Mouse (Mus musculus) heart, postnatal 25 days (tissue): ENCODE results near the gene Nek9. TPM values are rescaled to one million over a fixed set of nuclear protein-coding genes. Genes with fewer than 3 reads are reported as not detected.

ENCODE experiments used
- DNase-seq: peaks from one replicate; pipeline ENCODE4 v3.0.0; 2022; ENCODE audit warnings: low spot score
- intact Hi-C: fragments of 180-260 bp; cut with DNase I; formaldehyde crosslinking; loops from one replicate; pipeline ENCODE4 v1.15.1; 2025
- total RNA-seq, 2 experiments: library from RNA; stranded (reverse); gene quantifications; 2 replicates each; pipeline ENCODE4 v1.2.3; 2021

The Nek9 gene
- total RNA-seq, 2 experiments from 2014 or later = 90.6 to 93.4 TPM

DNA sequence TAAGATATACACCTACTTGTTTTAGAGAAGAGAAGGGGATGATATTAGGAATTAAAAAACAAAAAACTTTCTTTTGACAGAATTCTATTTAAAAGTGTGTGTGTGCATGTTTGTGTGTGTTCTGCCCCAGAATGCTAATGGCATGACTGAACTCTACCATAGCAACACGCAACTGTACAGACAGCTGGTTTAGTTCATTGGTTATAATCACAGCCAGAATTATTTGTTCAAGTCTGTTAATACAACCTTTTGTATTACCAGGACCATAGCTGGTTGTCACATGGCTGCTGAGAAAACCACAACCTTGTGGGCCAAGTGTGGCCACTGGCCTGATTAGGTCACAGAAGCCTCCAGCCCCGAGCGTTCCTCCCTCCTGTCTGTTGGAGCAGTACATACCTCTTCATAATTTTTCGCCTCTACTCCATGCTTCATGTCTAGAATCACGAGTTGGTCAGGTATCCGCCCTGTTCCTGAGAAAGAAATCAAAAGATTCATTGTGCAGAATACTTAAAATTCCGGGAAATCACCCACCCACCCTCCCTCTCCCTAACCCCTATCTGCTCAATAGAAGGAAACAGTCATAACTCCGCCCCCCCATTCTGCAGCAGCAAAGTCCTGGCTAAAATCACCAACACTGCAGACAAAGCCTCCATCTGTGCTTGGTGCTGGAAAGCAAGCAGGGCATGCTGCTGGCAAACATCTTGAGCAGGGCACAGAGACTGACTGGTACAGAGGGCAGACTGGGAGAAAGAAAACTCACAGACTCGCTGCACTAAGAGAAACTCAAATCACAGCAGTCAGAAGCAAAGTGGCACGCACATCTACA, 11.5 kb upstream of the Nek9 start:
- intact Hi-C loops = no loop called here
- DNase-seq = no peak

DNA sequence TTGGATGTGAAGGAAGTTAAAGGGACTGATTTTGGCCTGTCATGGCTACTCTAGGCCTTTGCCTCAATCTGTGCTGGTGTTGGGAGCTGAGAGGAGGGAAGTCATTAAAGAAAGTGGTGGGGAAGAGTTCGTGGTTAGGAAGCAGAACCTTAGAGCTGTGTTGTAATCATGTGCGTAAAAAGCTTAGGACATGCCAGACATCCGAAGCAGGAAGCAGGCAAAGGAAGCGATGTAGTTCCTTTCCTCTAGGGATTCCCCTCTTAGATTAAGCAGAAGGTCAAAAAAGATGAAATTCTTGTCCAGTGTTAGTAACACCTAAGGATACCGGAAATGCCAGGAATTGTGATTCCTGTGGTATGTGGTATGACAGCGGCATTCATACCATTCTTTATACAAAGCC, 9.2 kb upstream of the Nek9 start:
- intact Hi-C loops = loop anchor here (2.0 to 5.0 kb wide), 2 partner anchors 26 to 314 kb away; partner anchors contain the start of gene Tmed10
- no peak for DNase-seq

DNA sequence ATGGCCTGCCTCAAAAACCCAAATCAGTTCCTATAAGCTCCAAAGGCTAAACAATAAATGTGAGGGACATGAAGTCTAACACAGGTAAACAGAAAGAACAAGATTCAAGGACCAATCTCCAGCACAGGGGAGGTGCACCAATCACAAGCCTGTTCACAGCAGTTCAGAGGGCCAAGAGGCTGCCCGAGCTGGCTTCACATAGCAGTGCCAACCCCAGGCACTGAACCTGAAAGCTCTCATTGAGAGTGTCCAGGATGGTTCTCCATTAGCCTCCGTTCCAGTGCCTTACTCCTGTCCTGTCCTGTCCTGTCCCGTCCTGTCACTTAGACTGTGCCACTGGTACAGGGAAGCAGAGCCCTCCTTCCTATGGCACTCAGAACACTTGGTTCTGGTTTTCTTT, 8.0 kb upstream of the Nek9 start:
- intact Hi-C loops = loop anchor here (1.0 to 5.0 kb wide), 2 partner anchors 140 to 315 kb away; no protein-coding TSS in a partner anchor
- DNase-seq = no peak

DNA sequence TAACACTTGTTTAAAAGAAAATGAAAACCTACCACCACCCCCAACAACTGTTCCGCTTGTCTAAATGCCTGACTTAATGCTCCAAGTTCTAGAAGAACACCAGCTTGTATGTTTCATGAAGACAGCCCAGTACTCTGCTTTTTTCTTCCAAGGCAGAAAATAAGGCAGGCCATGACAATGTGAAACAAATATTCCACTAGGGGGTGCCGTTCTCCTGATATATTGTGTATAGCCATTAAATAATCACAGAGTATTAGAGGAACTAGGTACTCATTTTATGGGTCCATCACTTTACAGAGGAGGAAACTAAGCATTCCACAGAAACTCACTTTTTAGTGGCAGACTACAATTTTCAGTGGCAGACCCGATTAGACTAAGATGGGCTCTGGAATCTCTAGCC, 7.2 kb upstream of the Nek9 start:
- no peak for DNase-seq
- intact Hi-C loops = loop anchor here (1.0 to 5.0 kb wide), 2 partner anchors 146 to 316 kb away; no protein-coding TSS in a partner anchor

DNA sequence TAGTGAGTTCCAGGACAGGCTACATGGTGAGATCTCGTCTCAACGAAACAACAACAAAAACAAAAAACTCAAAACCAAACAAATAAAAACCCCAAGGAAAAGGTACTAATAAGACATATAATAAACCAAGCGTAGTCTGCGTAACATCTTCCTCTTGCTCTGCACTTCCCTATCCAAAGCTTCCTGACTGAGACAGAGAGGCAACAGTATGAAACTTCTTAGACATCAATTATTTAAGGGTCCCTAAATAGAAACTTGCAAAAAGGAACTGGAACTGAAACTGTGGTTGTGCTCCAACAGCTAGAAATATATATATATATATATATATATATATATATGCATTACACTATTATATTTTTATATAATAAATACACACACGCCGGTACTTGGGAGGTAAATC, 6.4 kb upstream of the Nek9 start:
- no peak for DNase-seq
- intact Hi-C loops = loop anchor here (5.0 kb wide), 1 partner anchor 317 kb away; no protein-coding TSS in a partner anchor

DNA sequence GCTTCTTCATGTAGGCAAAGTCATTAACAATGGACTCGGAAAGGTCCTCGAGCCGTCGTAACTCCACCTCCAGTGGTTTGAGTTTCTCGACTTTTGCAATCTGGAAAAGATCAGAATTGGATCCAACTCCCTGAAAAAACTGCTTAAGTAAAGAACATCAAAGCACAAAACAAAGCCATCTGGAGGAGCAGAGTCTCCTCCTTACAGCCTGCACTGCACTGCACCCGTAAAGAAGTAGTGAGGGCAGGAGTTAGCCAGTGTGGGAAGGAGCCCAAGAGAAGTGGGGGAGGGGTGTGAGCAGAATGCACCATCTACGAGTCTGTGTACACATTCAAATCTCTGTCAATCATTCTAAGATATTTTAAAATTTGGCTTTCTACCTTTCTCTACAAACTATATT, 5.1 kb upstream of the Nek9 start:
- no peak for DNase-seq
- intact Hi-C loops = no loop called here

DNA sequence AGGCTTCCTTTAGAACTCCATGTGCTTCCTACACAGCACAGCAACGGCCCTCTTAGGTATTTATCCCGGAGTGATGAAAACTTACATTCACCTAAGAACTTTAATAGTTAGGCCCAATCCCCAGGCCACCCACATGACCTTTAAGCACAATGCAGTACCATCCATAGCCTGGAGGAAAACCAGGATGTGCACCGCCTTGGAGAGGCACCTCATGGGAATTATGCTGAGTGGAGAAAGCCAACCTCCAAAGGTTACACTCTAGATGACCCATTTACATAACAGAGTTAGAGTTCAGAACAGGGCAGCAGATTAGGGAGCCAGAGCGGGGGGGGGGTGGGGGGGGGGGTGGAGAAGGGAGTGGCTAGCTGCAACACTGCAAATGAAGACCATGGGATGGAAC, 3.1 kb upstream of the Nek9 start:
- intact Hi-C loops = no loop called here

DNA sequence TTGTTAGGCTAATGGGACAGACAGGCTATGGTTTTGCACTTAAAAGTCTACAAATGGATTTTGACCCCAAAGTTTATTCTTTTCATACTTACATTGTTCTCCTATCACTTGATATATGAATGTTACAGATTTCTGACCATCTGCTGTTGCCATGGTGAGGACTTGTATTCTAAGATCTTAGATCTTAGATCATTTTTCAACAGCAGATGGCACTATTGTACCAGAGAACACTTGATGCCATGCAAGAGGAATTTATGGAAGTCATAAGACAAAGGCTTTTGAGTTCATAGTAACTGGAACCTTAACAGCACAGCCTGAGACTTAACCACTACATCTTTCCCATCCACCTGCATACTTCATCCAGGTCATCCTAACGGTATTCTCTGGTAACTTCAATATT, 2.0 kb upstream of the Nek9 start:
- intact Hi-C loops = loop anchor here (1.0 kb wide), 1 partner anchor 151 kb away; no protein-coding TSS in a partner anchor
- DNase-seq = no peak

More for the DNA sequence above, 3.1 kb upstream of the Nek9 start:
- DNase-seq = no peak

DNA sequence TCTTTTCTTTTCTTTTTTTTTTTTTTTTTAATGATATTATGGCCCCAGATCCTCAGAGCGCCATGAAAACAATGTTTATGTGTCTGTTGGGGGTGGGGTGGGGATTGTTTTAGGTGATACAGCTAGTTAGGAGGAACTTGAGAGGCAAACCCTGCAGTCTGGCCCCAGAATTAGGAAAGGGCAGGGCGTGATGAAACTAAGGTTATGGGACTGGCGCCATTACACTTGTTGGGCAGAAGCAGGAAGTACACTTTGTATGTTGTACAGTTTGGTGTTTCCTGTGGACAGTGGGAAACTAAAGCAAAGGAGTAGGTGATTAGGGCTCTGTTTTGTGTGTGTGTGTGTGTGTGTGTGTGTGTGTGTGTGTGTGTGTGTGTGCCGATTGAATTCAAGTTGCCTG, 785 bp upstream of the Nek9 start:
- DNase-seq = no peak

DNA sequence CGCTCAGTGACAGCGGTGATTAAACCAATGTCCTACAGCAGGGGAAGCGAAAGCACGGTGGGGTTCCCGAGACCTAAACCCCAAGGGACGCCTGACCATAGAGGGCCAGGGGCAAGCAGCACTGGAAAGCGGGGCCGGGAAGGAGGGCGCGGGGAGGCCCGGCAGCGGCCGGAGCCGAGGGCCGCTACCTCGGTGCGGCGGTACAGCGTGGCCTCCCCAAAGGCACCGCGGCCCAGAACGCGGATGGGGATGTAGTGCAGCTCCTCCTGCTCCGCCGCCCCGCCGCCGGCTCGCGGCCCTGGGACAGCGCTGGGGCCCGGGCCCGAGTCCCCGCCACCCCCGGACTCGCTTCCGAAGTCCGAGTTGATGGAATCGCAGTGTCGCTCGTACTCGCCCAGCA, 347 bp downstream of the Nek9 start:
- no peak for DNase-seq

More for the DNA sequence above, 785 bp upstream of the Nek9 start:
- intact Hi-C loops = no loop called here

DNA sequence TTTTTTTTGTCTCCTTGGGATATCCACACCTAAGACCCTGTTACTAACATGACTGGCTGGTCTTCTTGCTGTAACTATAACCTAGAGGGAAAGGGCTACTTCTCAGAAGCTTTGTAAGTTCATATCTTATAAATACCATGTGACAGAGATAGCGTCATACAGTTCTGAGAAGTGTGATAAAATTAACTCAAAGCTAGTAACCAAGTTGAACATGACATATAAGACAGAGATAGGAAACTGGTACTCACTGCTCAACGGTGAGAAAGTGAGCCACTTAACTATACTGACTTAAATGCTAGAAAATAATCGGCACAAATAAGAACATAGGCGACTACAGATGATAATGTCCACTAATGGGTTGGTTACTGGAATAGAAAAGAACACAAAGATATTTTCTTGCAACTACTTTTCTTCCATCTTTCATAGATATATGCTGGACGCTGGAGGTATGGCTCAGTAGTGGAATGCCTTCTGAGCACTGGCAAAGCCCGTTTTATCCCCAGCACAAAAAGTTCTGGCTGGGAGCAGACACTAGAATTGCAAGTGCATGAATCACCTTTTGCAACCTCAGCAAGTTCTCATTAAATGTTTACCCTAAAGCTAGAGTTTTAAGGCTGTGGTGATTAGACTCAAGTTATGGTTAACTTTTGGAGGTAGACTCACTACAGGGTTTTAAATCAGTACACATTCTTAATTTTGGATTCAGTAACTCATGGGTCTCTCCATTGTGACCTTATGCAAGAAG, 1.4 kb downstream of the Nek9 start:
- DNase-seq = no peak
- intact Hi-C loops = no loop called here

More for the DNA sequence above, 347 bp downstream of the Nek9 start:
- intact Hi-C loops = no loop called here

DNA sequence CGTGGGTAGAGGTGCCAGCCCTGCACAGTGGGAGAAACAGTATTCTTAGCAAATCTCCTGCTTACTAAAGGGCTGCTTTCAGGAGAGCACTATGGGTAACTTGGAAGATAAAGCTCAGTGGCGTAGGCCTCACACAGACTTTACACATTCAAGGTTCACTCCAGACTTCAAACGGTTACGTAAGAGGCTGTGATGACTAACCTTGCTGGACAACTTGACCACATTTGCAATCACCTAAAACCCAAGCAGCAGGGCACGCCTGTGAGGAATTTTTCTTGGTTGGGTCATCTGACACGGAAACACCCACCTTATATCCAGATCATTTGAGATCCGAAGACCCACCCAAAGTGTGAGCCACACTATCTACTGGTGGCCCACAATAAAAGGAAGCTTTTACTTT, 9.0 kb downstream of the Nek9 start:
- no peak for DNase-seq
- intact Hi-C loops = no loop called here

DNA sequence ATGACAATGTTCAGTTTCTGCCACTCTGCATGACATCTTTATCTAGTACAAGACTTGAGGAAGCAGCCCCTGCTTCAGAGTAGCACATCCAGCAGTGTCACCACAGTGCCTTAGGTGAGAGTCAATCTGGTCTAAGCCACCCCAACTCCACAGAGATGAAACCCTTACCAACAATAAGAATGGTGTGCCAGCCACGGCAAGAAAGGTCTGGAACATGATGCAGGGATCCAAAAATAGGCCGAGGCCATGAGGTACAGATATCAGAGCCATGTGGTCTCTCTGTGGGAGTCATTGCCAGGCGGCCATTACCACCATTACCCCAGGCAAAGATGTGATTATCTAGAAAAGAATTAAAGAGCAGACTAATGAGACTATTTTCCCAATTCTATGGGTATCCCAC, 30.5 kb downstream of the Nek9 start:
- intact Hi-C loops = no loop called here
- no peak for DNase-seq

DNA sequence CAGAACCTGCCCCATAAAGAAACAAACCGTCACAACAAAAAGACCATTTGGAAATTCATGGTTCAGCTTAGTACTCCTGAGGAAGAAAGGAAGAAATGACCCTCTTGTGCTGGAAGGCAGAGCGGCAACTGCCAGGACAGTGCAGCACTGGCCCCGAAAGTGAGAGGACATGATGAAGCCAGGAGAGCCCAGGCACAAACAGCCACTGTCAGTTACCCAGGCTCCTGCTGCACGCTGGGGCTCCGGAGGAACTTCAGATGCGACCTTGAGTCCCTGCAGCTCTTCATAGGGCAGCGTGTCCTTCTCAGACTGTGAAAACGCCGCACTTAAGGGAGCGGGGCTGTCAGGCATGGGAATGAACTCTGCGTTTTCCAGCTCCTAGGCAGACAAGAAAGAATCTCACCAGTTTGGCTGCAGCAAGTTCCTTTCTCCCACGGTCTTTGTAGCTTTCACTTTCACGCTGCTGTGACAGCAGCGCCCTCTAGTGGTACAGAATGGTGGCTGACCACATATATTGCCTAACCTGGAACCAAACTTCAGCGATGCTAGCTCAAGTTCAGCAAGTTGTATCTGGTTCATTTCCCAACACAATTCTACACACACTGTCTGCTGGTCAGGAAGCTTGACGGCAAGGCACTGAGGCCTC, 33.8 kb downstream of the Nek9 start:
- intact Hi-C loops = loop anchor here (1.0 kb wide), 3 partner anchors 136 to 213 kb away; no protein-coding TSS in a partner anchor

DNA sequence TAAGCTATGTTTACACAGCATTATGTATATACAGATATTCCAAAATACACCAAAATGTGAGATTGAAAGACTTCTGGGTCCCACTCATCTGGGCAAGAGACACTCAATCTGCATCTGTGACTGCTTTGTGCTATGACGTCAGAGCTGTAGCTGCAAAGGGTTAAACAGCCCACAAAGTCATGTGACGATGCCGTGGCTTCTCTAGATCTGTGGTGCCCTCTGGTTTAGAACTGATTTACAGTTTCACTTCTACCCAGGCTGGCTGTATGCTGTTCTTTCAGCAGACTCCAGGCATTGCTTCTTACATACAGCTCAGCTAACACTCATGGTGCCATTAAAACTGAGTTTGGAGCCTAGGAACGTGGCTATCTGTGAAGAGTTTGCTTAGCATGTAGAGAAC, 34.4 kb downstream of the Nek9 start:
- intact Hi-C loops = loop anchor here (1.0 kb wide), 3 partner anchors 135 to 212 kb away; no protein-coding TSS in a partner anchor
- no peak for DNase-seq

More for the DNA sequence above, 33.8 kb downstream of the Nek9 start:
- DNase-seq = peak; percentile 56

DNA sequence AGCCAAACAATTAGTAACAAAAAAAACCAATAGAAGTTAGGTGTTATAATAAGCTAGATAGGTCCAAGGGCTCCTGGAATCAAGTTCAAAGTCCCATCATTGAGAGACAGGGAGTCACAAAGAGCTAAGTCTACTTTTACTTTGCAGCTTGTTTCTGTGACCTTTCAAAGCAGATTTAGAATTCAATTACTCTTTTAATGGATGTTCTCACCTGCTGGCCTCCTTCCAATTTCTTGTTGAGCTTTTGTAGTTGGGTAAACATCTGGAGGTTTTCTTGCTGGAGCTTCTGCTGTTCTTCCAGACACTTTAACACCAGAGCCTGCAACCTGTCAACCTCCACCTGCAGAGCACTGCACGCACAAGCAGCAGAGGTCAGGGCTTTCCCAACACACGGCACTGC, 35.9 kb downstream of the Nek9 start:
- no peak for DNase-seq
- intact Hi-C loops = no loop called here

DNA sequence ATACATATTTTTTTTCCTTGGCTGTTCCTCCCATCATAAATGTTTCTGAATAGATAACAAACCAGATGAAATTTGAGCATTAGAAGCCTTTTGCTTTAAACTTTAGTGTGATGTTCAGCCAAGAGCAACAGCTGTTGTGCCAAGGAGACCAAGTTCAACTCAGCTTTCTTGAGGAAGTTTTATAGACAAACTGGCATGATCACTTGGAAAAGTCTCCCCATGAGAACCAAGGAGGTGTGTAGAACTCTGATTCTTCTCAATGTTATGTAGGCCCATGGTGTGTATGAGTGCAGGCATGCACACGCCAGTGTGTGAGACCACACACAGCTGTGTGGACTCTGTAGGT, 40.4 kb downstream of the Nek9 start:
- intact Hi-C loops = no loop called here
- no peak for DNase-seq

DNA sequence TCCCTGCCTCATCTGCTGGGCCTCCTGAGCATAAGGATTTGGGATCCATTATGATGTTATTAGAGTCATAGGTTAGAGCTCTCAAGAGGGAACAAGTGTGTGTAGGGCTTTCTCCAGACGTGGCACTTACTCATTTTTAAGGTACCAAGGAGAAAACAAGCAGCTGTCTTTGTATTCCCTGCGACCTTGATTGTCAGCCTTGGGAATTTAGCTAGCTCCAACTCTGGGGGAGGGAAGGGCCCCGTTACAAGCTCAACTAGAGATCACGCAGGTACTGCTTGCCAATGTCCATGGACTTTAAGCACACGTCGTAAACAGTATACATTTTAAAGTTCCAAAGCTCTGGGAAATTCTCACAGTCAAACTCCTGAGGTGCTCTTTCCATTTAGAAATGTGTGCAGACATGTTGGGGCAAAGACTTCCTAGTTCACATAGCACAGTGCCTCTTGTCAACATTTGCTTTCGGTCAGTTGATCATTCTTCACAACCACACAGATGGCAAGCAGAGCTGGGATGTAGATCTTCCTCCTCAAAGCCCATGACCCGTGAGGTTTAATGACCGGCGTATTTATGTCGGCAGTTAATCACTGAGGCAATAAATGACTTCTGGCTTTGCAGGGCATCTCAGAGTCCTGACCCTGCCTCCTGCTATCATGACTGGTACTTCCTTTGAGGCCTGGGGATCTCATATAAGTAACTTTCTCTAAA, 40.9 kb downstream of the Nek9 start:
- DNase-seq = no peak
- intact Hi-C loops = no loop called here

DNA sequence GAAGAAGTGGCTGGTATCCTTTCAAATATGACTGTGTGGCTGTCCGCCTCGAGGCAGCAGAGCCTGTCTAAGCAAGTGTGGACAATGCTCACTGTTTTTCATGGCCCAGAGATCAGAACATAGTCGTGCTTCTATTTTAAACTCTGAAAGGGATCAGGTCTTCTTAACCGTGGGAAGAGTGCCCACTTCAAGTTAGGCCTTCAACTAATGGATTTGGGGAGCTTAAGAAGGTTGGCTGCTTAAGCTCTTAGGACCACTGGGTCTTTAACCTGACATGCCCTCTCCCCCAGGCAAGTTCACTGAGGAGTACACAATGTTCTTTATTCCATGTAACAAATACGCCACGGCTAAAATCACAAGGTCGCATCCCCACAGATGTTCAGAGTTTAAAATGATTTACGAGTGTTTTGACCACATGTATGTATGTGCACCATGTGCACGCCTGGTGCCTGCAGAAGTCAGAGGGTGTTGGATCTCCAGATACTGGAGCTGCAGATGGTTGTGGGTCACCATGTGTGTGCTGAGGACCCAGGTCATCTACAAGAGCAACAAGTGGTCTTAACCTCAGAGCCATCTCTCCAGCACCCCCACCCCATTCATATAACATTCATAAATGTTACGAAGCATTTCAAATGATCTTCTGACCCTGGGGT, 41.7 kb downstream of the Nek9 start:
- intact Hi-C loops = no loop called here
- DNase-seq = no peak
